In the genomic region with DNA sequence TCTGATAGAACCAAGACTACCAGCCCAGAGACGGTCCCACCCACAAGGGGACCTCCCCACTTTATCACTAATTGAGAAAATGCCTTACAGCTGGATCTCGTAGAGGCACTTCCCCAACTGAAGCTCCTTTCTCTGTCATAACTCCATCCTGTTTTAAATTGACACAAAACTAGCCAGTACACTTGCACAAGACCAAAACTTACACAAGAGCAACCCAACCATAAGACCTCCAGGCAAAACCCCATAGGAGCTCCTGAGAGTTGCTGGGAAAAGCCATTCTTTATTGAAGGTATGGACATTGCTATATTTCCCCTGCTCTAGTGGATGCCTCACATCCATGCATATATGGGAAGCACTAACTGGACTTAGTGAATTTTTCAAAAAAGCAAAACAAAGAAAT, we compare ENCODE assay signal across 35 mouse cellular contexts. TPM values are rescaled to one million over a fixed set of nuclear protein-coding genes. Genes with fewer than 3 reads are reported as not detected.
A peak's percentile ranks its signal among the peaks of the same experiment; 100 is the strongest.
DNase-seq lines count a peak whose midpoint lies in the region; ATAC-seq and TF ChIP-seq lines count a peak whose summit lies in the region.
"Had no signal": no experiment of that assay in that cellular context is flagged by ENCODE, and none has a peak within 500 bp of the region (broad histone marks: within the 10 kb centered on the region; RNA-seq: fewer than 3 reads in every experiment).

No protein-coding gene starts in this region.

- DNase-seq in gastrocnemius, adult 2 months = no peak
- DNase-seq in gastrocnemius, postnatal 14 days = no peak
- peak; percentile 62 for DNase-seq in 416B (ENCODE audit: low read depth)
- no peak for DNase-seq in right cerebral cortex, postnatal 10 days (ENCODE audit: low spot score in 2 of 2)
- DNase-seq in natural killer cell, adult 2 months (ENCODE audit: low spot score in 2 of 2) = no peak
- DNase-seq in cerebellum, postnatal 14 days = no peak
- DNase-seq: adrenal gland, adult 8-10 months; adrenal gland, postnatal 25 days; cerebellum, adult 18-20 months; cerebellum, adult 9-10 months; cerebellum, postnatal 25 days; forebrain, postnatal 0 days; gastrocnemius, postnatal 36 days; heart, adult 18-20 months; heart, postnatal 10 days; heart, postnatal 4 days had no signal

- intact Hi-C loops in gastrocnemius, adult 2 months (cut with DNase I) = no loop called here
- intact Hi-C loops in gastrocnemius, postnatal 14 days (cut with DNase I; ENCODE audit: low total_unique reads) = no loop called here

- no peak overlapping the region for H3K4me3 ChIP-seq in gastrocnemius, adult 2 months
- H3K4me3 ChIP-seq in bone marrow macrophage, adult 2 months (ENCODE audit: insufficient read depth, low read length) = no peak overlapping the region
- H3K4me3 ChIP-seq: embryonic facial prominence, embryonic 12.5 days; embryonic facial prominence, embryonic 15.5 days; heart, embryonic 12.5 days; heart, embryonic 15.5 days had no signal

- no peak for TF ChIP-seq CTCF in gastrocnemius, adult 2 months (IDR thresholded peaks at IDR 0.05)
- TF ChIP-seq CTCF in bone marrow macrophage, adult 2 months (IDR thresholded peaks at IDR 0.05; ENCODE audit: low read depth, low read length) = no peak

- peaks cover 8% of the 10 kb centered on the region for H3K4me1 ChIP-seq in bone marrow macrophage, adult 2 months (ENCODE audit: control insufficient read depth, insufficient read depth, low read length)
- H3K4me1 ChIP-seq: embryonic facial prominence, embryonic 12.5 days; embryonic facial prominence, embryonic 15.5 days; heart, embryonic 12.5 days; heart, embryonic 15.5 days had no signal

- ATAC-seq in megakaryocyte, adult 5-6 weeks (ENCODE audit: poor library complexity, severe bottlenecking) = peak; percentile 62; the same call in 1 of the 2 replicates
- ATAC-seq: activated CD4-positive, CD25-positive, alpha-beta regulatory T cell, adult 4 months; CD4-positive, CD25-positive, alpha-beta regulatory T cell, adult 4 months; forebrain, embryonic 14.5 days; forebrain, postnatal 0 days; hindbrain, postnatal 0 days; inflammation-experienced regulatory T-cells, adult 6 months had no signal

- no peak for TF ChIP-seq POLR2A in bone marrow macrophage, adult 2 months (IDR thresholded peaks at IDR 0.05; ENCODE audit: borderline replicate concordance, low read depth, low read length)

- H3K27ac ChIP-seq in gastrocnemius, adult 2 months = 0 out of 2 replicates have a peak overlapping the region, but pooled peaks have one; percentile 2
- H3K27ac ChIP-seq in bone marrow macrophage, adult 2 months (ENCODE audit: insufficient read depth, low read depth, low read length) = peak overlapping the region; percentile 36; the same call in 1 of the 2 replicates
- H3K27ac ChIP-seq: embryonic facial prominence, embryonic 12.5 days; embryonic facial prominence, embryonic 15.5 days; heart, embryonic 15.5 days; hindbrain, embryonic 14.5 days; hindbrain, postnatal 0 days had no signal

RNA-seq across cellular contexts. Expression of a gene that starts 27.6 kb away (rescaled TPM):
- total RNA-seq in gastrocnemius, adult 2 months (2021) = 10 to 100 TPM; 41.5 to 50.0 TPM
- total RNA-seq in gastrocnemius, postnatal 14 days (2021) = 10 to 100 TPM; 37.5 to 37.6 TPM
- 53.2 and 53.6 TPM in 2 replicates for polyA plus RNA-seq in bone marrow macrophage, adult 2 months (2012; ENCODE audit: insufficient read depth, insufficient read length, missing spikeins)
- total RNA-seq in megakaryocyte, adult 5-6 weeks (2015) = 47.1 and 54.7 TPM in 2 replicates
- total RNA-seq in megakaryocyte, adult 5-6 weeks (2017) = 19.9 and 26.2 TPM in 2 replicates

RNA-seq across cellular contexts. Expression of a gene that starts 34.8 kb away (rescaled TPM):
- not detected for total RNA-seq in gastrocnemius, adult 2 months (2021)
- total RNA-seq in gastrocnemius, postnatal 14 days (2021) = not detected
- not detected in 2 replicates for polyA plus RNA-seq in bone marrow macrophage, adult 2 months (2012; ENCODE audit: insufficient read depth, insufficient read length, missing spikeins)
- not detected in 2 replicates for total RNA-seq in megakaryocyte, adult 5-6 weeks (2015)
- total RNA-seq in megakaryocyte, adult 5-6 weeks (2017) = not detected in 2 replicates
- total RNA-seq: adrenal gland, adult 8-10 months; adrenal gland, postnatal 25 days; common myeloid progenitor, adult 5-6 weeks; ES-E14; forebrain, postnatal 0 days; gastrocnemius, adult 8-10 months; gastrocnemius, postnatal 36 days; heart, adult 18-20 months; heart, postnatal 10 days; heart, postnatal 4 days; hindbrain, postnatal 0 days had no signal
- polyA plus RNA-seq: activated CD4-positive, CD25-positive, alpha-beta regulatory T cell, adult 4 months; C2C12; CD4-positive, CD25-positive, alpha-beta regulatory T cell, adult 4 months; embryonic facial prominence, embryonic 12.5 days; embryonic facial prominence, embryonic 15.5 days; forebrain, embryonic 11.5 days; forebrain, embryonic 14.5 days; forebrain, postnatal 0 days; frontal cortex, adult 2 months; heart, embryonic 12.5 days; heart, embryonic 15.5 days; hindbrain, embryonic 11.5 days; hindbrain, embryonic 14.5 days; hindbrain, postnatal 0 days; inflammation-experienced regulatory T-cells, adult 6 months had no signal
